Mouse (Mus musculus) lung, postnatal 10 days (tissue): ENCODE measurements at regions not wholly inside any gene's neighbourhood (a gene's known extent, or its start where the extent isn't known, plus 50 kb on each side); places are given as distances from the start of the nearest gene placed in this dataset.
A peak's percentile ranks its signal among the peaks of the same experiment; 100 is the strongest.

ENCODE experiments used
- DNase-seq: peaks from one replicate; pipeline ENCODE4 v3.0.0; 2021

DNA sequence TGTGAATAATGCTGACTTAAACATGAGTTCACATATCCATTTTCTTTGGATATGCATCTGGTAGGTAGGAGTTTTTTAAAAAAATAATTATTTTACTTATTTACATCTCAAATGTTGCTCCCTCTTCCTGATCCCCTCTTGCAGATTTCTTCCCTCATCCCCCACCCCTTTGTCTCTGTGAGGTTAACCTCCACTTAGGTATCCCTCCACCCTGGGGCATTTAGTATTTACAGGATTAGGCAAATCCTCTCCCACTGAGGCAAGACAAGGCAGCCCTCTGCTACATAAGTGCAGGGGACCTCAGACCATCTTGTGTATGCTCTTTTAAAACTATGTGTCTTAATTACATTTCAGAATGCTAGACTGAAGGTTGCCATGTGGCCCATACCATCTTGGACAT lies 155.2 kb upstream of the Shcbp1 start:
- DNase-seq, result no peak

DNA sequence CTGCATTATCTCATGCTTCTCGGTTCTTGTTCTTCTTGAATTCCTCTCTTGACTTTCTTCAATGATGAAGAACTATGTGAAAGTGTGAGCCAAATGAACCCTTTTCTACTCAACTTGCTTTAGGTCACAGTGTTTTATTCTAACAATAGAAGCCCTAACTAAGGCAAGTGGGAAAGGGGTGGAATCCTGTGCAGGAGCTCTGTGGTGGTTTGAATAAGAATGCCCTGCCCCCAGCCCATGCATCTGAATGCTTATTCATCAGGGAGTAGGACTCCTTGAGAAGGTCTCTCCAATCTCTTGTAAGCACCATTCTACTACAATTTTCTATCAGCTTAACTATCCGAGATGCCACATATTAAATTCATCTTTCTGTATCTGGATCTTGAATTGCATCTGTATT lies 154.7 kb upstream of the Shcbp1 start:
- DNase-seq, result no peak

DNA sequence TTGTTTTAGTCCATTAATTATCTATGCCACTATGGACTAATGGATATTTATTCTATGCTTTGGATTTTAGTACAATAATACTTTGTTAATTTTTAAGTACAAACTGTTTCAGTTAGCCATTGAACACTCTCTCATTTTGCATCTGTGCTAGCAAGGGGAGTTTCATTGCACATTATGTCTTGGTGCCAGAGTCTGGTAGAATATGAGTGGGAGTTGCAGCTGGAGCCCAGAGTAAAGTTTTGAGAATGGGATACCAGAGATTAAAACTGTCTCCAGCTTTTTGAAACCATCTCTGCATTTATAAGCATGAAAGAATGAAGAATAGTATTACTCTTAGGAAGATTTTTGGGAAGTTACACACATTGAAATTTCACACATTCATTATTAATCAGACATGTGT lies 137.1 kb upstream of the Shcbp1 start:
- DNase-seq, result no peak

- no peak for DNase-seq
Measured at GRCm38 (mm10) chr8:4895046-4895445, 115.7 kb upstream of the Shcbp1 start.

DNA sequence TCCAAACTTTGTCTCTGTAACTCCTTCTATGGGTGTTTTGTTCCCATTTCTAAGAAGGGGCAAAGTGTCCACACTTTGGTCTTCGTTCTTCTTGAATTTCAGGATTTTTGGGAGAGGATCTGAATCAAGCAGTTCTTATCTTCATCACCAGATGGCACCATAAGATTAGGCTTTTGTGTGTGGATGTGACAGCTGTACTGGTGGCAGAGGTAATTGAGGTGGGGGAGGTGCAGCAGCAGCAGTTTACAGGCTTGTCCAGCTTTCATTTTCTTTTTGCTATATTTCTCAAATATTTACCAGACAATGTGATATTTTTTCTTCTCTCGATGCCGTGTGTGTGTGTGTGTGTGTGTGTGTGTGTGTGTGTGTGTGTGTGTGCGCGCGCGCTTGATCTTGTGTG lies 89.4 kb upstream of the Shcbp1 start:
- peak; percentile 35 for DNase-seq

- DNase-seq, result no peak
Measured at GRCm38 (mm10) chr8:4839087-4839486, 59.7 kb upstream of the Shcbp1 start.

- no peak for DNase-seq
Measured at GRCm38 (mm10) chr8:4838527-4838926, 59.2 kb upstream of the Shcbp1 start.

DNA sequence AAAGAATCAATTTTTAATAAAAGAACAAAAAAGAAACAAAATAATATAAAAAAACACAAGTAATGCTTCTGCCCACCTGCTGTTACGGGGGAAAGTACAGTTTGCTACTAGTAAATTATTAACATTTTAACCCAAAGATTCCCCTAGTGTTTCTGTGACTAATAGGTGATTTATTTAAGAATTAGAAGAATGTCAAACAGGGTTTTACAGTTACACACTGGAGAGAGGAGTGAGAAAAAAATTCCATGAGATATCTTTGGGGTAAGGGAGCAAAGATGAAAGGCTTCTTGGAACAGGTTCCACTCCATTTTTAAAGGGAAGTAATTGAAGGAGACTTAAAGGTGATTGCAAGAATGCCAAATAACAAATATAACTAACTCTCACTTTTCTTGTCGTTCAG lies 58.4 kb upstream of the Shcbp1 start:
- no peak for DNase-seq

GRCm38 (mm10) chr8:4836651-4837050 lies 57.3 kb upstream of the Shcbp1 start:
- no peak for DNase-seq
